8 mouse cellular contexts compared by ENCODE assay signal in genomic region chr13:23368583-23369420, GRCm38 (mm10). TPM values are rescaled to one million over a fixed set of nuclear protein-coding genes. Genes with fewer than 3 reads are reported as not detected.
DNase-seq lines count a peak whose midpoint lies in the region; ATAC-seq and TF ChIP-seq lines count a peak whose summit lies in the region.

Zfp322a (minus strand) TSS chr13:23369208.

- no peaks in the 10 kb centered on the region for H3K9me3 ChIP-seq in megakaryocyte, embryonic 14.5 days

- TF ChIP-seq POLR2A in cortical plate, adult 2 months (IDR thresholded peaks at IDR 0.05; ENCODE audit: extremely low read depth, insufficient read depth, low read length) = peak; percentile 94

- peak within 1 kb of the TSS; percentile 45 for H3K4me3 ChIP-seq in cortical plate, adult 2 months (ENCODE audit: insufficient read depth, low read length)
- H3K4me3 ChIP-seq in megakaryocyte, embryonic 14.5 days (replicated peaks) = peak within 1 kb of the TSS; percentile 95

- peak; percentile 91 to 94 for DNase-seq in gastrocnemius, adult 8-10 months (ENCODE audit: low spot score in 2 of 2)
- DNase-seq in hindlimb bud, embryonic 11.5 days (ENCODE audit: extremely low spot score, low read depth, low spot score) = peak; percentile 89
- DNase-seq in left cerebral cortex, adult 8-10 months (ENCODE audit: low spot score in 2 of 2) = peak; percentile 94 to 97
- peak; percentile 98 for DNase-seq in right cerebral cortex, postnatal 10 days (ENCODE audit: low spot score in 2 of 2)
- peak; percentile 90 for DNase-seq in urinary bladder, postnatal 25 days (ENCODE audit: low spot score)

- H3K27ac ChIP-seq in cortical plate, adult 2 months (ENCODE audit: insufficient read depth, low read length) = peak within 1 kb of the TSS; percentile 65

- peak; percentile 99 for ATAC-seq in activated CD4-positive, CD25-positive, alpha-beta regulatory T cell, adult 4 months

- peaks cover 30% of the 10 kb centered on the region for H3K36me3 ChIP-seq in megakaryocyte, embryonic 14.5 days (replicated peaks; ENCODE audit: low read length)

- no peak for TF ChIP-seq CTCF in cortical plate, adult 2 months (IDR thresholded peaks at IDR 0.05; ENCODE audit: extremely low read depth, insufficient read depth, low read length)

- H3K4me1 ChIP-seq in cortical plate, adult 2 months (ENCODE audit: control insufficient read depth, insufficient read depth, low read length) = peaks cover 2% of the 10 kb centered on the region; the same call in 1 of the 2 replicates
- peaks cover 42% of the 10 kb centered on the region for H3K4me1 ChIP-seq in megakaryocyte, embryonic 14.5 days

- peaks cover 1% of the 10 kb centered on the region for H3K27me3 ChIP-seq in megakaryocyte, embryonic 14.5 days (replicated peaks)

RNA-seq across cellular contexts. Expression of gene Zfp322a, which starts in this region (rescaled TPM):
- 10 to 100 TPM; 29.2 to 34.1 TPM for polyA plus RNA-seq in activated CD4-positive, CD25-positive, alpha-beta regulatory T cell, adult 4 months (2017; shearing (Covaris generic))
- 14.3 and 14.8 TPM in 2 replicates for polyA plus RNA-seq in cortical plate, adult 2 months (2012; rRNA removed)
- 10 to 100 TPM in 1 of 4 experiments, 1 to 10 TPM in 3; 7.2 to 11.7 (median 8.3) TPM for total RNA-seq in gastrocnemius, adult 8-10 months (2022)
- 10 to 100 TPM; 24.9 to 29.0 (median 26.7) TPM for total RNA-seq in left cerebral cortex, adult 8-10 months (2022)
- polyA plus RNA-seq in megakaryocyte, embryonic 14.5 days (2012; ENCODE audit: insufficient read depth, low replicate concordance) = 0.07 TPM in 1 of 2 replicates, not detected in the other

Comparison
In these comparisons a context has a peak if more than half of its experiments do, and no peak if none do; other contexts are left out.
1. Peak in every context shown above with its lines: DNase-seq, ATAC-seq, H3K4me3 ChIP-seq and H3K27ac ChIP-seq.
2. RNA of gene Zfp322a (polyA plus RNA-seq): 29.2 to 34.1 TPM in activated CD4-positive, CD25-positive, alpha-beta regulatory T cell, adult 4 months and 14.3 to 14.8 TPM in cortical plate, adult 2 months; 0.07 TPM in megakaryocyte, embryonic 14.5 days; every median in the first group is over 10 times any median in the second.